Mouse (Mus musculus): ENCODE data around the gene S100pbp.

Gene S100pbp

DNA sequence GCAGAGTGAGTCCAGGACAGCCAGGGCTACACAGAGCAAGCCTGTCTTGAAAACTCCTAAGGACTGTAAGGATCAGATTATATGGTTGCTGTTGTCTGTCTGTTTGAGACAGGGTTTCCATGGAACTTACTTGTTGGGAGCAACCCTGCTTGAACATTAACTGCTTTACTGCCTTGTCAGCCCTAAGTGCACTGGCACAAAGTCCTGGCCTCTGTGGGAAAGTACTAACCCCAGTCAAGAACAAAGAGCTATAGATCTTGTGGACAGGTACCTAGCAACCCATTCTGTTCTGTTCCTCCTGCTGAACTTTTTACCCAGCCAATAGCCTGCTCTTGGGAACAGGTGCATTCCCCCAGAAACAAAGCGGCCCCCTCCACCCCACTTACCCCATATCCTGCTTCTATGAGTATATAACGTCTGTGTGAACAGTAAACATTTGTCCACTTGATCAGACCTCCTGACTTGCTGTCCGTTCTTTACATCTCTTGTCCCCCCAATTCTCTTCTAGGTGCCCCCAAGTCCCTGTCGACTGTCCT lies 38.2 kb downstream of the S100pbp start:
- no peak for DNase-seq (ENCODE audit: low spot score in 2 of 2)

DNA sequence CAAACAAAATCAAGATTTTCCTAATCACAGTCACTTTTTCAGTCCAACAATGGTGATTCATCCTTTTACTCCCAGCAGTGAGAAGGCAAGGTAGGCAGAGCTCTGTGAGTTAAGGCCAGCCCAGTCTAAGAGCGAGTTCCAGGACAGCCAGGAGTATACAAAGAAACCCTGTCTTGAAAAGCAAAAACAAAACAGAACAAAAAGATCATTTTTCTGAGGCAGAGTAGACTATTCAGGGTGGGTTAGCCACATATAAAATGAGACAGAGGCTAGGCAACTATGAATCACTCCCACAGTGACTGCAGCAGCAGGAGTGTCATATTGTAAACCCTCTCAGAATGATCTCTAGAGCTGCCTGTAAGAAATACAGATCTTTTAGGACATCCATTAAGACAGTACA lies 40.2 kb downstream of the S100pbp start:
- DNase-seq (ENCODE audit: low spot score in 2 of 2): no peak

- peak in 1 of 2 experiments; percentile 24 for DNase-seq (ENCODE audit: low spot score in 2 of 2)
Observed at GRCm38 (mm10) chr4:129147552-129148103, 41.9 kb downstream of the S100pbp start.

- no peak for DNase-seq (ENCODE audit: low spot score in 2 of 2)
Observed at GRCm38 (mm10) chr4:129146392-129146791, 43.1 kb downstream of the S100pbp start.

GRCm38 (mm10) chr4:129145943-129146342 lies 43.6 kb downstream of the S100pbp start:
- DNase-seq (ENCODE audit: low spot score in 2 of 2): no peak

DNA sequence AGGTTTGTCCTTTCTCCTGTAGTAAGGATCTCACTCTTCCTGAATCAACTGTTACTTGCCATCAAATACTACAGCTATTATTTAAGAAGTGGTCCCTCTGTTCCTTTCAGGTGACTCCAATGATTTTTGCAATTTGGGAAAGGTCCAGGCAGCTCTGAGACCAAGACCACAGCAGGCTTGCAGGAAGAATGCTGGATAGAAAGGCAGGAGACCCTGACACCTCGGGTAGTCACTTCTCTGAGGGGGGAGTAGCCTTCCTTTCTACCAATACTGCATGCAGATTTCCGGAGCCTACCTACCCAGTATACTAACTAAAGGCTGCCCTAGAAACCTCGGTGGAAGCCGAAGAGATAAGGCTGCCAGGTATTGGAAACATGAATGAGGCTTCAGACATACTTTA lies 44.1 kb downstream of the S100pbp start:
- DNase-seq (ENCODE audit: low spot score in 2 of 2): no peak

GRCm38 (mm10) chr4:129144401-129145367 lies 44.8 kb downstream of the S100pbp start:
- DNase-seq (ENCODE audit: low spot score in 2 of 2): no peak

- DNase-seq (ENCODE audit: low spot score in 2 of 2): no peak
Observed at GRCm38 (mm10) chr4:129143509-129143908, 46.0 kb downstream of the S100pbp start.

DNA sequence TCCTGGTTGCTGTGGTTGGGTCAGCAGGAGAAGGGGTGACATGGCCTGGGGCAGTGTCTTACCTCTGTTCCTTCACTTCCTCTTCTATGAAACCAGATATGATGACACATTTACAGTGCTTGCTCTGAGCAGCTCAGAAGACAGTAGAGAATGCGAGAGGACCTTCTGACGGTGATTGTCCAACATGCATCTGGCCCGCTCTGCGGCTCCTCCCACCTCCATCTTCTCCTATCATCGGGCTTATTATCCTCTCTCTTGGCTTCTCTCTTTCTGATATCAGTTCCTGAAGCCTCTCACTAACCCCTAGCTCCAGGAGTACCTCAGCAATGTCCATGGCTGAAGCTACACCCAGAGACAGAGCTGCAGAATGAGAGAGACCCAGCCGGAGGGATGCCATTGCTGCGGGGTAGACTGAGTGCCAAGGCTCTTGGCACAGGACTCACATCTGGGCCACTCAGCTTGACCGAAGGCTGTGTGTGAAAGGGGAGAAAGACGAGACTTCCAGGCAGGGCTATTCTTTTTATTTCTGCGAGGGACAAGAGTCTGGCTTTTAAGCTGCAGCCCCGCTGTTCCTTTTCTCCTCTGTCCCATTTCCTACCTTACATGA lies 47.0 kb downstream of the S100pbp start:
- no peak for DNase-seq (ENCODE audit: low spot score in 2 of 2)

DNA sequence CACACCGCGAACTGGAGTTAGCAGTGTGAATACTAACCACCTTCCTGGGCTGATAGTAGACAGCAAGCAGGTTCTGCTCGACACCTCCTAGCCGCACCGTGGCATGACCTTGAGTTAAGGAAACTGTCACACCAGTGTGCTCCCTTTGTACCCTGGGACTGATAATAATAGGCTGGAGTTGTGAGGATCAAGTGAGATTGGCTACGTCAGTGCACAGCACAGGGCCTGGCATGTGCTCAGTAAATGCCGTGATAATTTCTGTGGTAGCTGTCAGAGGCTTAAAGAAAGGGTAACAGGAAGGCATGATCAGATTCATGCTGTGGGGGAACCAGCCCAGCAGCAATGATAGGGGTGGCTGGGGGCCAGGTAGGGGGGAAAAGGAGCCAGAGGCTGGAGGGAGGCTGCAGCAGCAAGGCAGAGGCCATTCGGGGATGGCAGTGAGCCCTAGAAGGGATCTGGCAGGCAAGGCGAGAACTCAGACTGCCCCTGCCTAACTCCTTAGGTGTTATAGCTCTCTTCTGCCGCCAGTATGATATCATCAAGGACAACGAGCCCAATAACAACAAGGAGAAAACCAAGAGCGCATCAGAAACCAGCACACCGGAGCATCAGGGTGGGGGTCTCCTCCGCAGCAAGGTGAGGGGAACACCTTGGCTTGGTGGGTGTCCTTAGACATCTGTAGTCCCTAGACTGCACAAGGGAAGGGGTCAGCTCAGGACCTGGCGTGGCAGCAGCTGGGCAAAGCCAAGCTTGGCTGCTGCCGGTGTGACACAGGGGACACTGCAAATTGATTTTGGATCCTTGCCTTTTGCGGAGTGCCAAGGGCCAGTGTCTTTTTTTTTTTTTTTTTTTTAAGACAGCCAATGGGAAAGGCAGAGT lies 47.7 kb downstream of the S100pbp start:
- DNase-seq (ENCODE audit: low spot score in 2 of 2): no peak

DNA sequence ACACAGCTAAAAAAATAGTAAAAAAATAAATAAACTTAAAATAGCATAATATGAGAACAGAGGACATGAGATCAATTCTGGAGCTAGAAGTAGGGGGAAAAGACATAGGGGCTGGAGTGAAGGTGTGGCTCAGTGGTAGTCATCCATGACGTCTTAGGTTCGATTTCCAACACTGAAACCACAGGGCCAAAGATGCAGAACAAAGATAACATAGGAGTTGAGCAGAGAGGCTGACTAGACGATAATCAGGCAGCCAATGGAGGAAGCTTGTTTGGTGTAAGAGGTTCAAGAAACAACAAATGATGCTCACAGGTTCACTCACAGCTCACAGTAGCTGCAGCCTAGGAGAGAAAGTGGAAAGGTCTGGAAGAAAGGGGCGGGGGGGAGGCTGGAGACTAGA lies 48.7 kb downstream of the S100pbp start:
- DNase-seq (ENCODE audit: low spot score in 2 of 2): no peak

- DNase-seq (ENCODE audit: low spot score in 2 of 2): no peak
Observed at GRCm38 (mm10) chr4:129139642-129140041, 49.9 kb downstream of the S100pbp start.

- DNase-seq (ENCODE audit: low spot score in 2 of 2): no peak
Observed at GRCm38 (mm10) chr4:129137392-129138321, 51.9 kb downstream of the S100pbp start.

DNA sequence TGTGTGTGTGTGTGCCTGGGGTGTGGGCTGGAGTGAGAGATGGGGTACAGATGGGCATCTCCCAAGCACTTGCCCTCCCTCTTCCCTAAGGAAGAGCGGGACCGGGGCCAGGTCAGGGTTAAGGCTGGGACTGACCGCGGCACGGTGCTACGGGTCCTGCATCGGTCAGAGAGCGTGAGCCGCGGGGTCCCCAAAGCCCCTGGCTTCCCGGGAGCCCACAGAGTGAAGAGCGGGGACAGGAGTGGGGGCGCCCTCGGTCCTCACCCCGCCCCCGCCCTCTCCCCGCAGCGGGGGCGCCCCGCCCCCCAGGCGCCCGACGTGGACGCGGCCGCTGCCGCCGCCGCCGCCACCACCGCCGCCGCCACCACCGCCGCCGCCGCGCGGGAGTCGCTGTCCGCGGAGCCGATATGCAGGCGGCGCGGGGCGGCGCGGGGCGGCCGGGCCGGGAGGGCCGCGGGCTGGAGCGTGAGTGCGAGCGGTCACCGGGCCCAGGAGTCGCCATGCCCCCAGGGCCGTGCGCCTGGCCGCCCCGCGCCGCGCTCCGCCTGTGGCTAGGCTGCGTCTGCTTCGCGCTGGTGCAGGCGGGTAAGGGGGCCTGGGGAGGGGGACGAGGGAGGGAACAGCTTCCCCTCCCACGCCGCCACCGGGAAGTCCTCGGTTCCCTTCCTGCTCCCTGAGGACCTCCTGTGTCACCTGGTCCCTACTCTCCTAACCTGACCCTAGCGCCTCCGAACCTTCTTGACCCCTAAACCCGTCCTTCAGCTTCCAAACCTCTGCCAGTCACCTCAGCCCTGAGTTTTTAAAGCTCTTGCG lies 52.7 kb downstream of the S100pbp start, which contains the start of gene Fndc5:
TSS of gene Fndc5 (plus strand) at position 421 of the 813 bp plus-strand sequence.
- no peak for DNase-seq (ENCODE audit: low spot score in 2 of 2)

- DNase-seq (ENCODE audit: low spot score in 2 of 2): no peak
Observed at GRCm38 (mm10) chr4:129136189-129136578, 53.3 kb downstream of the S100pbp start.

DNA sequence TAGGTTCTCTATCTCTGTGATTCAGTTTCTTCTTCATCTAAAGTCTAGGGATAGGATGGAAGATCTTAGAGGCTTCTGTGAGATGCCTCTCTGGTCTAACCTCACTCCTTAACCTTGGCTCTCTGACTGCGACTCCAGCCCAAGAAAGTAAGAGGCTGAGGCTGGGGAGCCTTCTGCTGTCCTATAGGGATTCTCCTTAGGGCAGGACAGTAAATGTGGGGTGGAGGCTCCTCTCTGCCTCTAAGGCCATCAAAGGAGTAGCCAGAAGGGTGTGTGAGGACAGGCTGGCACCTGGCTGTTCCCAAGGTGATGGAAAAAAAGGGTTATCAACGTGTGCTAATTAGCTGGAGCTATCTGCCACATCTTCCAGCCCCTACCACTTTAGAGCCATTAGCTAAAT lies 53.9 kb downstream of the S100pbp start:
- no peak for DNase-seq (ENCODE audit: low spot score in 2 of 2)

DNA sequence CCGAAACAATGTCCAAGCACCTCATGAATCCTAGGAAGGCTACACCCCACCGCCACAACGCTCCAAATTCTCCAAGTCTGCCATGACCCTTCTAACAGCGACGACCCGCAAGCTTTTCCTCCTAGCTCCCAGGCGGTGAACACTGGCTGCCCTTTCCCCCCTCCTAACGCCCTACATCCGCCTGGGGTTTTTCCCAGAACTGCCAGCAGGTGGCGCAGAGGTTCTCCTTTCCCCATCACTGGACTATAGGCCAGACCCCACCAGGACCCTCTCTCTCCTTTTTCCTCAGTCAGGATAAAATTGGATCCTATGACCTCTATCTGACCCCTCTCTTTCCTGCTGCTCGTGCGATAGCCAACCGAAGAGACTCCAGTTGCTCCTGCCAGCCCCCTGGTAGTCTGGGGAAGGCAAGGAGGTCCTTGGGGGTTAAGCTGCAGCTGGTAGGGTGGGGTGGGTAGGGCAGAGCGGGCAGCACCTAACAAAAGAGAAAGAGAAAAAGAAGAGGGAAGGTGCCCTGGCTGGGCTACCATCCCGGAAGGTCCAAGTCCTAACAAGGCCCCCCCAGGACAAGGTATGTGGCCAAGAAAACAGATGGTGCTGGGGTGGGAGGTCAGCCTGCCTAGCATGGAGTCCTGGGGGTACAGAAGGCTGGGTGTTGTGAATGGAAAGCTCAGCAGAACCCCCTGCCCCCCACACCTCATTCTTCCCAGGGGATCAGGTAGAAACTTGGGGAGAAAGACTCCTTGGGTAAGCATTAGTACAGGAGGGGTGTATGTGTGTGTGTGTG lies 54.5 kb downstream of the S100pbp start:
- no peak for DNase-seq (ENCODE audit: low spot score in 2 of 2)

DNA sequence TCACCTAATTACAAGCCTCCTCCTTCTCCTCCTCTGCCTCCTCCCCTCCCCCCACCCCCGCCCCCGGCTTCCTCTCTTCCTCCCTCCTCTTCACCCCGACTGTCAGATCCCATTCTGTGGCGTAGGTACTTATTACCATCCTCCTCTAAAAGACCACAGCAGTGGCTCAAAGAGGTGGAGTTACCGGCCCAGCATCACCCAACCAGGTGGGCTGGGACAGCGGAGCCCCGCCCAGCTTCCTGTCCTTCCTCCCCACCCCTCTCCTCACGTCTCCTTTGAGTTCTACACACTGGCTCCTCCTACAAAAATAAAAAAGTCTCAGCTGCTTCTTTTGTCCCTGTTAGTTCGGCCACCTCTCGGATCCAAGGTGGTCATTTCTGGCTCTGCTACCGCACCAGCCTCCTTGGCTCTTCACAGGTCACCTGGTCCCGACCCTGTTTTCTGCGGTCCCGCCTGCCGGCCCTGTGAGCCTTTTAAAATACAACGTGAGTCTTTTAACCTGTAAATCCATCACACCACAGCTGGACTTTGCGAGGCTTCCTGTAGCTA lies 58.7 kb downstream of the S100pbp start:
- DNase-seq (ENCODE audit: low spot score in 2 of 2): no peak

Data from urinary bladder, adult 18-20 months (tissue).